Mouse (Mus musculus) forebrain, embryonic 14.5 days (tissue): Measurements from ENCODE around the gene Rdh5. TPM values are rescaled to one million over a fixed set of nuclear protein-coding genes. Genes with fewer than 3 reads are reported as not detected.

ENCODE experiments used
- ATAC-seq: fragments of 200-750 bp; cut with Nextera tagmentation; 2 replicates; pipeline ENCODE4 v1.8.0; 2017; ENCODE audit warnings: mild to moderate bottlenecking, moderate library complexity
- DNase-seq: peaks from one replicate; pipeline ENCODE4 v3.0.0-alpha.2; 2015; ENCODE audit warnings: low spot score
- H3K27ac ChIP-seq: fragments of 300-500 bp; sonication (generic); 2 replicates; pipeline ENCODE4 v1.5.1; 2014; ENCODE audit warnings: low read depth, mild to moderate bottlenecking, control low read depth, low read length, moderate library complexity
- H3K27me3 ChIP-seq: fragments of 300-500 bp; sonication (generic); replicated peaks from 2 replicates; pipeline ENCODE4 v1.6.1; 2014; ENCODE audit warnings: low read length, control low read depth, mixed read lengths; ENCODE audit not compliant: control insufficient read depth, insufficient read depth
- H3K36me3 ChIP-seq: fragments of 300-500 bp; sonication (generic); 2 replicates; pipeline ENCODE4 v1.6.1; 2014; ENCODE audit warnings: low read length, control low read depth; ENCODE audit not compliant: control insufficient read depth, insufficient read depth
- H3K4me1 ChIP-seq: fragments of 300-500 bp; sonication (generic); 2 replicates; pipeline ENCODE4 v1.6.1; 2014; ENCODE audit warnings: antibody characterized with exemption, low read length, control low read depth; ENCODE audit not compliant: control insufficient read depth, insufficient read depth
- H3K4me2 ChIP-seq: fragments of 300-500 bp; sonication (generic); 2 replicates; pipeline ENCODE4 v1.6.1; 2014; ENCODE audit warnings: mild to moderate bottlenecking, control low read depth, low read length
- H3K4me3 ChIP-seq: fragments of 300-500 bp; sonication (generic); 2 replicates; pipeline ENCODE4 v1.5.1; 2014; ENCODE audit warnings: low read depth, low read length, control low read depth
- H3K9ac ChIP-seq: fragments of 300-500 bp; sonication (generic); 2 replicates; pipeline ENCODE4 v1.6.1; 2014; ENCODE audit warnings: mild to moderate bottlenecking, low read length, control low read depth, moderate library complexity
- H3K9me3 ChIP-seq: fragments of 300-500 bp; sonication (generic); replicated peaks from 2 replicates; pipeline ENCODE4 v1.6.1; 2016; ENCODE audit warnings: low read length, control low read depth, mixed read lengths; ENCODE audit not compliant: control insufficient read depth
- WGBS: fragments of 180-500 bp; shearing (Covaris S2); extraction: QIAGEN DNeasy Blood & Tissue Kit; methylation state at CpG from one replicate; pipeline ENCODE4 v1.1.7; 2014; 5-methylcytosine and 5-hydroxymethylcytosine counted together
- polyA plus RNA-seq: library from polyadenylated mRNA; unstranded; fragments of >200 nt; fragmentation: Nextera tagmentation; extraction: Ambion mirVana; gene quantifications from 2 replicates; pipeline ENCODE4 v1.2.1, GENCODE M21; 2014

The Rdh5 gene
- polyA plus RNA-seq, 1 experiment from 2014 or later, result 8.8 TPM

DNA sequence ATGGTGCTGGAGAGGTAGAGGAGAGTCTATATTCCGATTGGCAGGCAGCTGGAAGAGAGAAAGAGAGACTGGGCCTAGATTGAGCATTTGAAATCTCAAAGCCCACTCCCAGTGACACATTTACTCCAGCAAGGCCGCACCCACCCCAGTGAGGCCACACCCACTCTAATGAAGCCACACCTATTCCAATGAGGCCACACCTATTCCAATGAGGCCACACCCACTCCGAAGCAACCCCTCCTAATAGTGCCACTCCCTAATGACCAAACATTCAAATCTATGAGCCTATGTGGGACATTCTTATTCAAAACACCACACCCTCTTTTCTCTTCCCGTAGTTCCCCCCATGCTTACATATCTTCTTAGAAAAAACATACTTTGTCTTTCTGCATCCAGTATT is 24.8 kb upstream of the Rdh5 start:
- Histone ChIP-seq H3K4me2 (no peak overlapping the region), H3K27me3 (no peaks in the 10 kb centered on the region), H3K4me3 (no peak overlapping the region), H3K9me3 (no peaks in the 10 kb centered on the region), H3K27ac (no peak overlapping the region), H3K36me3 (no peaks in the 10 kb centered on the region), H3K9ac (no peak overlapping the region), H3K4me1 (no peaks in the 10 kb centered on the region)
- DNase-seq (no peak), ATAC-seq (no peak)
- 91% methylated on average over 4 of the region's 4 CpGs for whole genome bisulfite sequencing

- Histone ChIP-seq H3K36me3 (no peaks in the 10 kb centered on the region), H3K4me1 (no peaks in the 10 kb centered on the region), H3K4me3 (no peak overlapping the region), H3K27me3 (no peaks in the 10 kb centered on the region), H3K9me3 (no peaks in the 10 kb centered on the region), H3K9ac (no peak overlapping the region), H3K4me2 (no peak overlapping the region), H3K27ac (no peak overlapping the region)
- DNase-seq (no peak), ATAC-seq (no peak)
- 19% methylated on average over 3 of the region's 3 CpGs for WGBS
These were observed 23.0 kb upstream of the Rdh5 start for GRCm38 (mm10) chr10:128945675-128946074.

DNA sequence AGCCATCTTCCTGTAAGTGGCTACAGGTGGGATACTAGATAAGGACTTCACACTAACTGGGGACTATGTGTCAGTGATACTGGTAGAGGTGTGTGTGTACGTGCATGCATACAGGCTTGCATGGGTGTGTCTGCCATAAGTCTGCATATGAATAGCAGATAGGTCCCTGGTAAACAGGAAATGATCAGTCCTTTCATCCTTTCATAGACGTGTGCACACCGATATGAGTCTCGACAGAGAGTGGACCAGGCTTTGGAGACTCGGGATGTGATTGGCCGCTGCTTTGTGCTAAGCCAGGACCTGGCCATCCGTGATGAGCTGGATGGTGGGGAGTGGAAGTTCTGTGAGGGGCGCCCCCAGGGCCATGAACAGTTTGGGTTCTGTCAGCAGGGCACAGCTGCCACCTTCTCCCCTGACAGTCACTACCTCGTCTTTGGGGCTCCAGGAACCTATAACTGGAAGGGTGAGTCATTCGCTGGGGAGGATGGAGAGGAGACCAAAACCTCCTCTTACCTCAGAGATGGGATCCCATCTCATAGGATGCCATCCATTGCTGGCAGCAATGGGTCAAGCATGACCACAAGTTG is 17.9 kb upstream of the Rdh5 start:
- peaks cover 3% of the 10 kb centered on the region; the same call in 1 of the 2 replicates for H3K27me3 ChIP-seq
- ATAC-seq (no peak), DNase-seq (no peak)
- H3K27ac ChIP-seq, result no peak overlapping the region
- no peaks in the 10 kb centered on the region for H3K36me3 ChIP-seq
- no peaks in the 10 kb centered on the region for H3K9me3 ChIP-seq
- WGBS, result 85% methylated on average over 10 of the region's 10 CpGs
- H3K9ac ChIP-seq, result no peak overlapping the region
- H3K4me2 ChIP-seq, result no peak overlapping the region
- no peak overlapping the region for H3K4me3 ChIP-seq
- no peaks in the 10 kb centered on the region for H3K4me1 ChIP-seq

- Histone ChIP-seq H3K9ac (no peak overlapping the region), H3K4me1 (no peaks in the 10 kb centered on the region), H3K4me2 (no peak overlapping the region), H3K9me3 (no peaks in the 10 kb centered on the region), H3K36me3 (no peaks in the 10 kb centered on the region), H3K4me3 (no peak overlapping the region), H3K27me3 (peaks cover 15% of the 10 kb centered on the region), H3K27ac (no peak overlapping the region)
- DNase-seq, result no peak
- 76% methylated on average over 5 of the region's 5 CpGs for WGBS
- no peak for ATAC-seq
These were observed 16.3 kb upstream of the Rdh5 start for GRCm38 (mm10) chr10:128938974-128939373.

DNA sequence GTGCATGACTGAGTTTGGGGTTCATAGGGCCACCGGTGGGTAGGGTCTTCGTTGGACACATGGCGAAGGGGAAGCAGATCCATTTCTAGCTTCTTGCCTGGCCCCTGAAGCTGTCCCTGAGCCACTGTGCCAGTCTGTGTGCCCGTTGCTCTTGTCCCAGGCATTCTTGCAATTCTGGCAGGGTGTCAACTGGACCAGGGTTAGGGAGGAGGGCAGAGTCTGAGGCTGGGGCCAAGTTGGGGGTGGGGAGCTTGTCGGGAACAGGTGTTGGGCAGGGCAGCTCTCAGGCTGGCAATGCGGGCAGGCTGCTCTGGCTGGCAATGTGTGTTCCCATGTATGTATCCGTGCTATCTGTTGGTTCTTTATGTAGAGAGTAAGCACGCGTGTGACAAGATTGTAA is 15.8 kb upstream of the Rdh5 start:
- Histone ChIP-seq H3K4me3 (no peak overlapping the region), H3K27me3 (peaks cover 18% of the 10 kb centered on the region), H3K9ac (no peak overlapping the region), H3K27ac (no peak overlapping the region), H3K9me3 (no peaks in the 10 kb centered on the region), H3K36me3 (no peaks in the 10 kb centered on the region), H3K4me1 (peaks cover 2% of the 10 kb centered on the region; the same call in 1 of the 2 replicates), H3K4me2 (no peak overlapping the region)
- ATAC-seq, result no peak
- 80% methylated on average over 9 of the region's 9 CpGs for WGBS
- no peak for DNase-seq

GRCm38 (mm10) chr10:128937756-128938390 is 15.2 kb upstream of the Rdh5 start:
- Histone ChIP-seq H3K27ac (no peak overlapping the region), H3K9me3 (no peaks in the 10 kb centered on the region), H3K36me3 (no peaks in the 10 kb centered on the region), H3K27me3 (peaks cover 24% of the 10 kb centered on the region), H3K9ac (no peak overlapping the region), H3K4me1 (peaks cover 6% of the 10 kb centered on the region; the same call in 1 of the 2 replicates), H3K4me3 (no peak overlapping the region), H3K4me2 (no peak overlapping the region)
- DNase-seq (no peak), ATAC-seq (no peak)
- 75% methylated on average over 12 of the region's 12 CpGs for WGBS

GRCm38 (mm10) chr10:128935826-128936440 is 13.2 kb upstream of the Rdh5 start:
- Histone ChIP-seq H3K27ac (no peak overlapping the region), H3K36me3 (no peaks in the 10 kb centered on the region), H3K4me3 (no peak overlapping the region), H3K9ac (no peak overlapping the region), H3K4me2 (no peak overlapping the region), H3K27me3 (peaks cover 41% of the 10 kb centered on the region), H3K9me3 (no peaks in the 10 kb centered on the region), H3K4me1 (peaks cover 6% of the 10 kb centered on the region; the same call in 1 of the 2 replicates)
- ATAC-seq (no peak), DNase-seq (no peak)
- 70% methylated on average over 8 of the region's 8 CpGs for WGBS

DNA sequence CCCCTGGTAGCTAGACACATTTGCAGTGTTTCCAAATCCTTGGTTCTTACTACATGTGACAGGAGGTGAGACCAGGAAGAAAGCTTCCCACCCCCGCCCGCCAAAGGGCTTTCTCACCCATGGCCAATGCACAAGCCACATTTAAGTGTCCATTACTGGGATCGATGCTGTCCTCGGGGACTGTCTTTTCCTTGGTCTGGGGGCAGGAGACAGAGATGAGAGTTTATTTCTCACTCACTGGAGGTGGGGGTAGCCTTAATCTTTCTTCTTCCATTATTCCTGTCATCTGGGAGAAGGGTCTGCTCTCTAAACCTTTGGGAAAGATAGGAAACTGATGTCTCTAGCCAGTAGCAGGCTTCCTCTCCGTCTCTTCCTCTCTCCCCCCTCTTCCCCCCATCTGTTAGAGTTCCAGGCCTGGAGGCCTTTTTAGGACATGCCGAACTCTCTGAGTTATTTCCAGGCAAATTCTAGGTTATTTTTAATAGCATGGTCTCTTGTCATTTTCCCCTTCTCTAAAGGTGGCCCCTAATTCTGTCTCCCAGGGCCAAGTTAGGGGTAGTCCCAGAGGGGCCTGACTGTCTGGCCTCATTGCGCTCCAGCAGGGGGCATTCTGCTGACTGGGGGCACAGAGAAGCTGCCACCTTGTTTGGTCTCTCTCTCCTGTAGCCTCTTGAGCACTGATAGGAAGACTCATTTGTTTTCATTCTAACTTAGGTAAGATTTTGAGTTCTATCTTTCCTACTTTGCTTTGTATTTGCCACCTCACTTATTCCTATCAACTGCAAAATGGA is 12.5 kb upstream of the Rdh5 start:
- ATAC-seq (no peak), DNase-seq (no peak)
- Histone ChIP-seq H3K9me3 (no peaks in the 10 kb centered on the region), H3K4me1 (peaks cover 6% of the 10 kb centered on the region; the same call in 1 of the 2 replicates), H3K36me3 (no peaks in the 10 kb centered on the region), H3K4me2 (no peak overlapping the region), H3K9ac (no peak overlapping the region), H3K4me3 (no peak overlapping the region), H3K27me3 (peaks cover 41% of the 10 kb centered on the region), H3K27ac (no peak overlapping the region)
- WGBS, result 70% methylated on average over 7 of the region's 7 CpGs
